Mouse (Mus musculus) heart, embryonic 15.5 days (tissue): ENCODE measurements at regions not wholly inside any gene's neighbourhood (a gene's known extent, or its start where the extent isn't known, plus 50 kb on each side); places are given as distances from the start of the nearest gene placed in this dataset.

Experiments used
- ATAC-seq: fragments of 200-750 bp; cut with Nextera tagmentation; replicated peaks from 2 replicates; pipeline ENCODE4 v1.8.0; 2017; ENCODE audit warnings: low read depth, moderate TSS enrichment; ENCODE audit not compliant: insufficient number of reproducible peaks, insufficient read depth, low FRiP score
- H3K27ac ChIP-seq: fragments of 300-500 bp; sonication (generic); 2 replicates; pipeline ENCODE4 v1.5.1; 2015; ENCODE audit warnings: mild to moderate bottlenecking, inconsistent platforms
- H3K27me3 ChIP-seq: fragments of 300-500 bp; sonication (generic); 2 replicates; pipeline ENCODE4 v1.6.1; 2015; ENCODE audit warnings: inconsistent platforms
- H3K36me3 ChIP-seq: fragments of 300-500 bp; sonication (generic); 2 replicates; pipeline ENCODE4 v1.6.1; 2015; ENCODE audit warnings: mild to moderate bottlenecking, inconsistent platforms
- H3K4me1 ChIP-seq: fragments of 300-500 bp; sonication (generic); replicated peaks from 2 replicates; pipeline ENCODE4 v1.6.1; 2015; ENCODE audit warnings: inconsistent platforms
- H3K4me2 ChIP-seq: fragments of 300-500 bp; sonication (generic); 2 replicates; pipeline ENCODE4 v1.6.1; 2015; ENCODE audit warnings: inconsistent platforms, mild to moderate bottlenecking, moderate library complexity
- H3K4me3 ChIP-seq: fragments of 300-500 bp; sonication (generic); 2 replicates; pipeline ENCODE4 v1.5.1; 2015; ENCODE audit warnings: mild to moderate bottlenecking, inconsistent platforms
- H3K9ac ChIP-seq: fragments of 300-500 bp; sonication (generic); 2 replicates; pipeline ENCODE4 v1.6.1; 2015; ENCODE audit warnings: mild to moderate bottlenecking, inconsistent platforms
- H3K9me3 ChIP-seq: fragments of 300-500 bp; sonication (generic); replicated peaks from 2 replicates; pipeline ENCODE4 v1.6.1; 2016; ENCODE audit warnings: inconsistent platforms
- WGBS: fragments of 180-500 bp; shearing (Covaris S2); methylation state at CpG from one replicate; pipeline ENCODE4 v1.1.7; 2015; ENCODE audit warnings: mixed read lengths; 5-methylcytosine and 5-hydroxymethylcytosine counted together

DNA sequence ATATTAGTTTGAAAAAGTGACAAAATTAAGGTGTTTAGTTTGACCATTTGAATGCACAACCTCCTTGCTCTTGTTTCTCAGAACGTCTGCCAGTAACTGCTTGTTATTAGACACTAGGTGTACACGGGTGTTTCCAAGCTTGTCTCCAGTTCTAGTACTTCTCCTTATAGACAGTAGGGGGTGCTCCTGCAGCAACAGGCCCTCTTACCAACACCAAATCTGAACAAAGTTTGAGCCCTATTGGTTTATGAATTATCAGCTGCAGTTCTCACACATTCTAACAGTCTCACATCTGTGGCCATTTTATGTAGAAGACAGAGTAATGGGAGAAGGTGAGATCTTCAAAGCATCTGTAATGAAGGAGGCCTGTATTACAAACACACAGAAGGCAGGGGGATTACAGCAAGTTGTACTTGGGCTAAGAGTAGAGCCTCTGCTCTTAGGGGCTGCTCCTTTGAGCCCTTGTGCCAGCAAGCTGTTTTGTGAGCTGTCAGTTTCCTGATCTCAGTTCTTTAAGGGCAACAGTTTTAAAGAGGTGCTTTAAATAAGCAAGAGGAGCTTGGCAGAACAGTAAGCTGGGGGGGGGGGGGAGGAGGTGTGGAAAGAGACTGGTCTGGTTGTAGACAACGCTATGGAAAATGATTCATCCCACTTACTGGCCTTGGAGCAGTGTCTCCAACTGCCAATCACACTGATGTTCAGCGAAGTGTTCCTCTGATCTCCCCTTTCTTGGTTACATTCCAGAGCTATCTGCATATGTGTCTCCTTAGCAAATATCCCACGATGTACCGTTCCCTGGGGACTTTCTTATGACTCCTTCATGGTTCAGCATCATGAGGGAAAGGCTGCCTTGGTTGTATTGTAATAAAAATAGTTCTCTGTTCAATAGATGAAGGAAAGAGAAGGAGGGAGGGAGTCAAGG is 71.3 kb upstream of the Cep162 start:
- Histone ChIP-seq H3K4me3 (no peak overlapping the region), H3K9me3 (no peaks in the 10 kb centered on the region), H3K4me2 (no peak overlapping the region), H3K4me1 (no peaks in the 10 kb centered on the region), H3K27ac (no peak overlapping the region), H3K27me3 (no peaks in the 10 kb centered on the region), H3K36me3 (no peaks in the 10 kb centered on the region), H3K9ac (no peak overlapping the region)
- no peak for ATAC-seq
- WGBS = 33% methylated on average over 6 of the region's 6 CpGs

DNA sequence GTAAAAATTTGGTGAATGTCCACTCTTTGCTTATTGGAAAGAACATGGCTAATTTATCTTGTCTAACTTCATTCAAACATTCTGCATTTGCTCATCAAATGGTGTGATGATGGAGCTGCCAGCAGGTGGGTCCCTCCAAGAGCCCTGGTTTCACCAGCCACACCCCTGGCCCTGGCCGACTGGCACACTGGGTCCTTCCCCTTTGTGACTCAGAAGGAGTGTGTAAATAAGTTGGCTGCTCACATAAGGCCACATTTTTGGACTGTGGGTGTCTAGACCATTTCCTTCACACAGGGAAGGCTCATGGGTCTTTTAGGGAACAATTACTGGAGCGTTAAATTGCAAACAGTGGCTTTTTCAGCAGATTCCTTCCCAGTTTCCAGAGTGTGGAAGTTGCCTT is 68.4 kb upstream of the Cep162 start:
- no peak overlapping the region for H3K27ac ChIP-seq
- no peak overlapping the region for H3K9ac ChIP-seq
- H3K27me3 ChIP-seq = no peaks in the 10 kb centered on the region
- no peak for ATAC-seq
- no peaks in the 10 kb centered on the region for H3K36me3 ChIP-seq
- 56% methylated on average over 2 of the region's 2 CpGs for WGBS
- H3K4me1 ChIP-seq = no peaks in the 10 kb centered on the region
- H3K4me3 ChIP-seq = no peak overlapping the region
- no peaks in the 10 kb centered on the region for H3K9me3 ChIP-seq
- no peak overlapping the region for H3K4me2 ChIP-seq

DNA sequence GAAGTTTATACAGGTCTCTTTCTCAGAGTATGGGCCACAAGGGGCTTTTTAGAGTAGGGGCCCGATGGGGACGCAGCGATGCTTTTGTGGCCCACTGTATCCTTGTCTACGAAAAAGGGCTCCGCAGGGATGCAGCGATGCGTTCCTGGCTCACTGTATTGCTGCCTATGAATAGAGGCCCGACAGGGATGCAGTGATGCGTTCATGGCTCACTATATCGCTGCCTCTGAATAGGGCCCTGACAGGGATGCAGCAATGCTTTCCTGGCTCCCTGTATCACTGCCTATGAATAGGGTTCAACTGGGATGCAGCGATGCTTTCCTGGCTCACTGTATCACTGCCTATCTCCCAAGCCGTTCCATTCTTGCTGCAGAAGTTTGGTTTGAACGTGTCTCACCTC is 65.4 kb upstream of the Cep162 start:
- 92% methylated on average over 13 of the region's 13 CpGs for WGBS
- no peak overlapping the region for H3K27ac ChIP-seq
- ATAC-seq = no peak
- no peaks in the 10 kb centered on the region for H3K4me1 ChIP-seq
- no peaks in the 10 kb centered on the region for H3K9me3 ChIP-seq
- H3K4me2 ChIP-seq = no peak overlapping the region
- no peak overlapping the region for H3K4me3 ChIP-seq
- no peaks in the 10 kb centered on the region for H3K27me3 ChIP-seq
- H3K36me3 ChIP-seq = no peaks in the 10 kb centered on the region
- no peak overlapping the region for H3K9ac ChIP-seq

- no peak overlapping the region for H3K27ac ChIP-seq
- WGBS = 67% methylated on average over 7 of the region's 7 CpGs
- H3K9me3 ChIP-seq = no peaks in the 10 kb centered on the region
- H3K36me3 ChIP-seq = no peaks in the 10 kb centered on the region
- ATAC-seq = no peak
- H3K4me1 ChIP-seq = no peaks in the 10 kb centered on the region
- H3K4me2 ChIP-seq = no peak overlapping the region
- no peak overlapping the region for H3K4me3 ChIP-seq
- no peaks in the 10 kb centered on the region for H3K27me3 ChIP-seq
- H3K9ac ChIP-seq = no peak overlapping the region
Observed at GRCm38 (mm10) chr9:87318767-87319166, 63.4 kb upstream of the Cep162 start.

GRCm38 (mm10) chr9:87310150-87310549 is 54.8 kb upstream of the Cep162 start:
- no peaks in the 10 kb centered on the region for H3K36me3 ChIP-seq
- WGBS = 67% methylated on average over 6 of the region's 6 CpGs
- H3K4me1 ChIP-seq = no peaks in the 10 kb centered on the region
- no peak overlapping the region for H3K9ac ChIP-seq
- no peak overlapping the region for H3K4me2 ChIP-seq
- no peaks in the 10 kb centered on the region for H3K27me3 ChIP-seq
- ATAC-seq = no peak
- H3K4me3 ChIP-seq = no peak overlapping the region
- no peaks in the 10 kb centered on the region for H3K9me3 ChIP-seq
- H3K27ac ChIP-seq = no peak overlapping the region
